Mouse (Mus musculus) kidney, adult 2 months (tissue): ENCODE results near the gene Phox2a. TPM values are rescaled to one million over a fixed set of nuclear protein-coding genes. Genes with fewer than 3 reads are reported as not detected.
A peak's percentile ranks its signal among the peaks of the same experiment; 100 is the strongest.

Source experiments
- DNase-seq: peaks from one replicate; pipeline ENCODE4 v3.0.0; 2021
- H3K27ac ChIP-seq: fragments of 200-500 bp; 2 replicates; pipeline ENCODE4 v1.5.1; 2012; ENCODE audit warnings: low read depth, low read length, control low read depth, inconsistent platforms; ENCODE audit not compliant: insufficient read depth
- H3K27me3 ChIP-seq: fragments of 200-500 bp; replicated peaks from 2 replicates; pipeline ENCODE4 v1.6.1; 2012; ENCODE audit warnings: mild to moderate bottlenecking, moderate library complexity, low read length, inconsistent platforms; ENCODE audit not compliant: control insufficient read depth, insufficient read depth
- H3K36me3 ChIP-seq: fragments of 200-500 bp; 2 replicates; pipeline ENCODE4 v1.6.1; 2012; ENCODE audit warnings: mild to moderate bottlenecking, moderate library complexity, low read length, inconsistent platforms; ENCODE audit not compliant: control insufficient read depth, insufficient read depth
- H3K4me1 ChIP-seq: fragments of 200-500 bp; 2 replicates; pipeline ENCODE4 v1.6.1; 2011; ENCODE audit warnings: low read length; ENCODE audit not compliant: control insufficient read depth, insufficient read depth
- H3K4me3 ChIP-seq: fragments of 200-500 bp; 2 replicates; pipeline ENCODE4 v1.5.1; 2011; ENCODE audit warnings: mild to moderate bottlenecking, low read depth, low read length, control low read depth; ENCODE audit not compliant: insufficient read depth
- CTCF ChIP-seq: fragments of 200-500 bp; conservative IDR thresholded peaks from 2 replicates; pipeline ENCODE4 v1.5.1; 2011; ENCODE audit warnings: low read depth, mild to moderate bottlenecking, control low read depth, low read length, moderate library complexity, mixed read lengths; ENCODE audit not compliant: insufficient read depth, insufficient read length
- POLR2A ChIP-seq: fragments of 200-500 bp; IDR thresholded peaks from one replicate; pipeline ENCODE4 v1.6.1; 2011; ENCODE audit warnings: low read depth, low read length, control low read depth
- WGBS: fragments of 180-500 bp; shearing (Covaris S2); methylation state at CpG from one replicate; pipeline ENCODE4 v1.1.7; 2018; 5-methylcytosine and 5-hydroxymethylcytosine counted together
- polyA plus RNA-seq: library from polyadenylated mRNA; depleted of rRNA; stranded (reverse); fragments of >200 nt; gene quantifications from 2 replicates; pipeline ENCODE4 v1.2.3, GENCODE M21; 2012; rRNA removed

Phox2a gene
- polyA plus RNA-seq: 0.20 TPM in 1 of 2 replicates, not detected in the other

GRCm38 (mm10) chr7:101817861-101818401, at the start of gene Phox2a:
Gene Phox2a, plus strand, starts transcription at chr7:101818313.
- no peak for DNase-seq
- H3K36me3 ChIP-seq: no peaks in the 10 kb centered on the region
- TF ChIP-seq POLR2A (no peak), CTCF (no peak)
- H3K27me3 ChIP-seq: peaks cover 10% of the 10 kb centered on the region
- H3K4me3 ChIP-seq: no peak within 1 kb of the TSS
- no peaks in the 10 kb centered on the region for H3K4me1 ChIP-seq
- 2% methylated on average over 44 of the region's 45 CpGs for whole genome bisulfite sequencing
- H3K27ac ChIP-seq: no peak within 1 kb of the TSS

- H3K4me1 ChIP-seq: no peaks in the 10 kb centered on the region
- DNase-seq: no peak
- 92% methylated on average over 7 of the region's 7 CpGs for WGBS
- no peaks in the 10 kb centered on the region for H3K36me3 ChIP-seq
- TF ChIP-seq CTCF: no peak
- no peak for TF ChIP-seq POLR2A
- no peak overlapping the region for H3K4me3 ChIP-seq
- no peaks in the 10 kb centered on the region for H3K27me3 ChIP-seq
- H3K27ac ChIP-seq: no peak overlapping the region
Measured at GRCm38 (mm10) chr7:101770051-101770450, 48.1 kb upstream of the Phox2a start.

- no peaks in the 10 kb centered on the region for H3K36me3 ChIP-seq
- no peaks in the 10 kb centered on the region for H3K4me1 ChIP-seq
- no peak for TF ChIP-seq POLR2A
- TF ChIP-seq CTCF: no peak
- H3K4me3 ChIP-seq: no peak overlapping the region
- no peak overlapping the region for H3K27ac ChIP-seq
- DNase-seq: no peak
- no peaks in the 10 kb centered on the region for H3K27me3 ChIP-seq
- 97% methylated on average over 1 of the region's 1 CpGs for WGBS
Measured at GRCm38 (mm10) chr7:101771604-101772003, 46.5 kb upstream of the Phox2a start.

GRCm38 (mm10) chr7:101772687-101773086, 45.4 kb upstream of the Phox2a start:
- Histone ChIP-seq H3K4me1 (no peaks in the 10 kb centered on the region), H3K36me3 (no peaks in the 10 kb centered on the region), H3K27me3 (no peaks in the 10 kb centered on the region), H3K4me3 (no peak overlapping the region), H3K27ac (no peak overlapping the region)
- WGBS: 71% methylated on average over 8 of the region's 8 CpGs
- DNase-seq: no peak
- no peak for TF ChIP-seq POLR2A
- TF ChIP-seq CTCF: no peak

- Histone ChIP-seq H3K27ac (no peak overlapping the region), H3K27me3 (no peaks in the 10 kb centered on the region), H3K4me1 (no peaks in the 10 kb centered on the region), H3K4me3 (no peak overlapping the region), H3K36me3 (no peaks in the 10 kb centered on the region)
- TF ChIP-seq POLR2A (no peak), CTCF (no peak)
- WGBS: 97% methylated on average over 1 of the region's 1 CpGs
- DNase-seq: no peak
Measured at GRCm38 (mm10) chr7:101777053-101777452, 41.1 kb upstream of the Phox2a start.

- no peak overlapping the region for H3K4me3 ChIP-seq
- DNase-seq: no peak
- no peaks in the 10 kb centered on the region; the same call in none of the 2 replicates for H3K36me3 ChIP-seq
- TF ChIP-seq CTCF (no peak), POLR2A (no peak)
- H3K27ac ChIP-seq: no peak overlapping the region
- WGBS: 12% methylated on average over 35 of the region's 35 CpGs
- peaks cover 5% of the 10 kb centered on the region; the same call in 1 of the 2 replicates for H3K4me1 ChIP-seq
- peaks cover 10% of the 10 kb centered on the region for H3K27me3 ChIP-seq
Measured at GRCm38 (mm10) chr7:101820295-101821030, 2.4 kb downstream of the Phox2a start.

GRCm38 (mm10) chr7:101821571-101822501, 3.7 kb downstream of the Phox2a start:
- Histone ChIP-seq H3K27ac (no peak overlapping the region), H3K4me1 (peaks cover 5% of the 10 kb centered on the region; the same call in 1 of the 2 replicates), H3K4me3 (peak overlapping the region; percentile 38), H3K36me3 (peaks cover 2% of the 10 kb centered on the region), H3K27me3 (peaks cover 10% of the 10 kb centered on the region)
- TF ChIP-seq CTCF (no peak), POLR2A (no peak)
- WGBS: 2% methylated on average over 71 of the region's 71 CpGs
- peak; percentile 61 for DNase-seq
